Mouse (Mus musculus) small intestine, adult 2 months (tissue): ENCODE results near the gene Iqschfp.

Source experiments
- CTCF ChIP-seq: fragments of 200-500 bp; IDR thresholded peaks from 2 replicates; pipeline ENCODE4 v1.5.1; 2012; ENCODE audit warnings: low read depth, mild to moderate bottlenecking, control low read depth, inconsistent platforms, low read length, moderate library complexity, mixed read lengths; ENCODE audit not compliant: insufficient replicate concordance, insufficient read length; ENCODE audit errors: extremely low read depth
- POLR2A ChIP-seq: fragments of 200-500 bp; IDR thresholded peaks from 2 replicates; pipeline ENCODE4 v1.6.1; 2012; ENCODE audit warnings: low read depth, mild to moderate bottlenecking, control low read depth, inconsistent platforms, low read length, moderate library complexity

- TF ChIP-seq CTCF (no peak), POLR2A (no peak)
Observed at GRCm38 (mm10) chr3:67869424-67869823, 22.6 kb upstream of the Iqschfp start.
